Mouse (Mus musculus): ENCODE measurements around the gene Rps3.

DNA sequence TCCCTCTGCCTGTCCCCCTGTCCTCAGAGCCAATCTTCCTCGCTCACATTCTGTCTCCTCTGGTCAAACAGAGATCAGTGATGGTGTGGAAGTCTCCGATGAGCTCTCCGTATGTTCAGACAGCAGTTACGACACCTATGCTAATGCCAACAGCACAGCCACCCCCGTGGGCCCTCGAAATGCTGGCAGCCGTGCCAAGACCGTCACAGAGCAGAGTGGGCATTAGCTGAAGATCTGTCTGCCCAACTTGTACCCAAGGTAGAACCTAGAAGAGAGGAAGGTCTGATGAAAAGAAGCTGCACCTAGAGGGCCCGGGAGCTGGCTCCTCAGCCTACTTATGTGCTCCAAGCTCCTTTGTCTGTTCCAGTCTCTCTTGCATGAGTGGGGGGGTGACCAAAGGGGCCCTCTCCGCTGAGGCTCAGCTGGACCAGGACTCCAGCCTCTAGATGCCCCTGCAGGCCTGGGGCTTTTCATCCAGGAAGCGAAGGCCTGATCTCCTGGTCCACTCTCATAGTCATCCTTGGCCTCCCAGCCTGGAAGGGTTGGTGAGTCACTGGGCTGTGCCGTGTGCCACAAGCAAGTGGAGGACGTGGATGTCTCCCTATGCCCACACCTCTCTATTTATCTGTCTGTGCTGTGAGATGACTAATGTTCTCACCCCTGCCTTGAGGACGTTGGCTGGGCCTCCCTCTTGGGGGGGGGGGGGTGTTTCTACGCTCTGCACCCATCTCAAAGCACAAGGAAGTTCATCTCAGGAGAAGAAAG is 23.5 kb downstream of the Rps3 start:
- TF ChIP-seq CTCF (IDR thresholded peaks at IDR 0.05; ENCODE audit: low read depth) (no peak), EP300 (IDR thresholded peaks at IDR 0.05; ENCODE audit: low read depth) (no peak)
